18 mouse cellular contexts compared by ENCODE assay signal in genomic region chr8:117066955-117067354, GRCm38 (mm10). TPM values are rescaled to one million over a fixed set of nuclear protein-coding genes. Genes with fewer than 3 reads are reported as not detected.
"Had no signal": no experiment of that assay in that cellular context is flagged by ENCODE, and none has a peak within 500 bp of the region (broad histone marks: within the 10 kb centered on the region; RNA-seq: fewer than 3 reads in every experiment).

No protein-coding gene starts in this region.

- DNase-seq: kidney, adult 8-10 months; kidney, postnatal 25 days; layer of hippocampus, adult 9-11 months; liver; liver, embryonic 13.5 days; liver, postnatal 0 days; lung, postnatal 14 days; right cerebral cortex, postnatal 14 days; thymus, adult 2 months; thymus, postnatal 25 days had no signal

- H3K9me3 ChIP-seq: liver, embryonic 13.5 days; lung, embryonic 15.5 days; midbrain, embryonic 15.5 days; stomach, embryonic 15.5 days had no signal

- H3K9ac ChIP-seq: limb, embryonic 12.5 days; liver, embryonic 13.5 days; liver, postnatal 0 days; lung, embryonic 15.5 days; midbrain, embryonic 15.5 days; neural tube, embryonic 13.5 days; stomach, embryonic 15.5 days had no signal

- H3K27me3 ChIP-seq: limb, embryonic 12.5 days; lung, embryonic 15.5 days; midbrain, embryonic 15.5 days; neural tube, embryonic 13.5 days; stomach, embryonic 15.5 days had no signal

- H3K36me3 ChIP-seq: limb, embryonic 12.5 days; liver, embryonic 13.5 days; lung, embryonic 15.5 days; midbrain, embryonic 15.5 days; neural tube, embryonic 13.5 days; stomach, embryonic 15.5 days had no signal

- H3K27ac ChIP-seq: limb, embryonic 12.5 days; liver, embryonic 13.5 days; lung, embryonic 15.5 days; midbrain, embryonic 15.5 days; neural tube, embryonic 13.5 days; stomach, embryonic 15.5 days had no signal

- H3K4me2 ChIP-seq: limb, embryonic 12.5 days; liver, embryonic 13.5 days; lung, embryonic 15.5 days; midbrain, embryonic 11.5 days; midbrain, embryonic 15.5 days; neural tube, embryonic 13.5 days; stomach, embryonic 15.5 days had no signal

- H3K4me1 ChIP-seq: limb, embryonic 12.5 days; midbrain, embryonic 15.5 days; neural tube, embryonic 13.5 days; stomach, embryonic 15.5 days had no signal

- ATAC-seq: intestine, postnatal 0 days; liver, postnatal 0 days; midbrain, embryonic 15.5 days had no signal

- H3K4me3 ChIP-seq: limb, embryonic 12.5 days; liver, embryonic 13.5 days; lung, embryonic 15.5 days; midbrain, embryonic 15.5 days; neural tube, embryonic 13.5 days; stomach, embryonic 15.5 days had no signal

RNA-seq across cellular contexts. Expression of gene Pkd1l2, which starts 15.3 kb away (rescaled TPM):
- polyA plus RNA-seq: limb, embryonic 12.5 days; lung, embryonic 15.5 days; midbrain, embryonic 11.5 days; midbrain, embryonic 15.5 days; neural tube, embryonic 13.5 days had no signal

RNA-seq across cellular contexts. Expression of gene Bco1, which starts 28.7 kb away (rescaled TPM):
- total RNA-seq: left cerebral cortex, postnatal 36 days had no signal
